Comparison of ENCODE assay signal across 18 mouse cellular contexts in genomic region chr6:50542535-50542934, GRCm38 (mm10). TPM values are rescaled to one million over a fixed set of nuclear protein-coding genes. Genes with fewer than 3 reads are reported as not detected.
DNase-seq lines count a peak whose midpoint lies in the region; ATAC-seq and TF ChIP-seq lines count a peak whose summit lies in the region.
"Had no signal": no experiment of that assay in that cellular context is flagged by ENCODE, and none has a peak within 500 bp of the region (broad histone marks: within the 10 kb centered on the region; RNA-seq: fewer than 3 reads in every experiment).

No protein-coding gene starts in this region.

- H3K4me1 ChIP-seq in heart, embryonic 11.5 days (ENCODE audit: control insufficient read depth, insufficient read depth, low read length): no peaks in the 10 kb centered on the region
- H3K4me1 ChIP-seq in megakaryocyte, embryonic 14.5 days: peaks cover 34% of the 10 kb centered on the region
- H3K4me1 ChIP-seq in kidney, adult 2 months (ENCODE audit: control insufficient read depth, insufficient read depth, low read length): no peaks in the 10 kb centered on the region
- H3K4me1 ChIP-seq: embryonic facial prominence, embryonic 12.5 days; hindbrain, embryonic 15.5 days had no signal

- ATAC-seq in heart, embryonic 11.5 days (replicated peaks; ENCODE audit: insufficient number of reproducible peaks, low FRiP score, low TSS enrichment): no peak
- peak; percentile 26 for ATAC-seq in granulocyte monocyte progenitor cell, adult 5-6 weeks (replicated peaks; ENCODE audit: poor library complexity, severe bottlenecking)
- ATAC-seq: forebrain, embryonic 15.5 days had no signal

- 88% methylated on average over 1 of the region's 1 CpGs for WGBS in heart, embryonic 11.5 days (ENCODE audit: insufficient replicate concordance)
- 97% methylated on average over 1 of the region's 1 CpGs for WGBS in kidney, adult 2 months

- no peak overlapping the region for H3K9ac ChIP-seq in heart, embryonic 11.5 days (ENCODE audit: low read depth, low read length)
- H3K9ac ChIP-seq: embryonic facial prominence, embryonic 12.5 days; forebrain, embryonic 15.5 days; heart, embryonic 13.5 days; hindbrain, embryonic 15.5 days had no signal

- H3K27ac ChIP-seq in heart, embryonic 11.5 days (ENCODE audit: low read depth, low read length): no peak overlapping the region
- no peak overlapping the region for H3K27ac ChIP-seq in kidney, adult 2 months (ENCODE audit: insufficient read depth, low read depth, low read length)
- H3K27ac ChIP-seq: embryonic facial prominence, embryonic 12.5 days; forebrain, embryonic 15.5 days; heart, embryonic 13.5 days; hindbrain, embryonic 15.5 days had no signal

- no peaks in the 10 kb centered on the region for H3K27me3 ChIP-seq in heart, embryonic 11.5 days (ENCODE audit: control insufficient read depth, insufficient read depth, low read length)
- peaks cover 8% of the 10 kb centered on the region for H3K27me3 ChIP-seq in megakaryocyte, embryonic 14.5 days (replicated peaks)
- no peaks in the 10 kb centered on the region for H3K27me3 ChIP-seq in kidney, adult 2 months (replicated peaks; ENCODE audit: control insufficient read depth, insufficient read depth, low read length)
- H3K27me3 ChIP-seq: embryonic facial prominence, embryonic 12.5 days; forebrain, embryonic 15.5 days; hindbrain, embryonic 15.5 days had no signal

- H3K9me3 ChIP-seq in heart, embryonic 11.5 days (replicated peaks; ENCODE audit: control insufficient read depth, low read length): no peaks in the 10 kb centered on the region
- H3K9me3 ChIP-seq in megakaryocyte, embryonic 14.5 days: peaks cover 7% of the 10 kb centered on the region
- H3K9me3 ChIP-seq: embryonic facial prominence, embryonic 12.5 days; forebrain, embryonic 15.5 days; G1E; heart, embryonic 13.5 days; hindbrain, embryonic 15.5 days had no signal

- TF ChIP-seq POLR2A in kidney, adult 2 months (IDR thresholded peaks at IDR 0.05; ENCODE audit: low read depth, low read length): no peak

- peak; percentile 83 for DNase-seq in heart, adult 11 months
- no peak for DNase-seq in kidney, adult 2 months
- no peak for DNase-seq in cerebellum, postnatal 10 days
- DNase-seq in embryo, embryonic 10 days (ENCODE audit: low spot score): no peak
- no peak for DNase-seq in kidney, postnatal 25 days
- DNase-seq: adrenal gland, postnatal 14 days; cerebellum, adult 18-20 months; cerebellum, adult 9-11 months; gastrocnemius, postnatal 10 days; heart, postnatal 36 days had no signal

- no peaks in the 10 kb centered on the region for H3K36me3 ChIP-seq in heart, embryonic 11.5 days (ENCODE audit: control insufficient read depth, insufficient read depth, low read length)
- peaks cover 3% of the 10 kb centered on the region for H3K36me3 ChIP-seq in megakaryocyte, embryonic 14.5 days (replicated peaks; ENCODE audit: low read length)
- H3K36me3 ChIP-seq in kidney, adult 2 months (ENCODE audit: control insufficient read depth, insufficient read depth, low read length): no peaks in the 10 kb centered on the region
- H3K36me3 ChIP-seq: embryonic facial prominence, embryonic 12.5 days; forebrain, embryonic 15.5 days; G1E; heart, embryonic 13.5 days; hindbrain, embryonic 15.5 days had no signal

- no peak overlapping the region for H3K4me3 ChIP-seq in heart, embryonic 11.5 days (ENCODE audit: low read depth, low read length)
- peak overlapping the region; percentile 78 for H3K4me3 ChIP-seq in megakaryocyte, embryonic 14.5 days (replicated peaks)
- no peak overlapping the region for H3K4me3 ChIP-seq in kidney, adult 2 months (ENCODE audit: insufficient read depth, low read depth, low read length)
- H3K4me3 ChIP-seq: embryonic facial prominence, embryonic 12.5 days; forebrain, embryonic 15.5 days; heart, embryonic 13.5 days; hindbrain, embryonic 15.5 days had no signal

- TF ChIP-seq CTCF in kidney, adult 2 months (conservative IDR thresholded peaks at IDR 0.05; ENCODE audit: insufficient read depth, insufficient read length, low read depth, low read length): no peak

- H3K4me2 ChIP-seq in heart, embryonic 11.5 days: no peak overlapping the region
- H3K4me2 ChIP-seq: embryonic facial prominence, embryonic 12.5 days; forebrain, embryonic 15.5 days; heart, embryonic 13.5 days; hindbrain, embryonic 15.5 days had no signal

RNA-seq across cellular contexts. Expression of gene Cycs, which starts 23.8 kb away (rescaled TPM):
- polyA plus RNA-seq in heart, embryonic 11.5 days (2014; fragmentation: Nextera tagmentation; extraction: Ambion mirVana): 168 and 176 TPM in 2 replicates
- total RNA-seq in granulocyte monocyte progenitor cell, adult 5-6 weeks (2014; fragmentation: Nextera tagmentation): 107 and 124 TPM in 2 replicates
- total RNA-seq in granulocyte monocyte progenitor cell, adult 5-6 weeks (2017): 136 and 163 TPM in 2 replicates
- 9.2 TPM in 1 of 2 replicates, not detected in the other for polyA plus RNA-seq in megakaryocyte, embryonic 14.5 days (2012; ENCODE audit: insufficient read depth, low replicate concordance)
- 6.6 and 12.7 TPM in 2 replicates for polyA plus RNA-seq in kidney, adult 2 months (2012; rRNA removed)

RNA-seq across cellular contexts. Expression of gene 4921507P07Rik, which starts 53.9 kb away (rescaled TPM):
- 0.30 and 0.50 TPM in 2 replicates for polyA plus RNA-seq in heart, embryonic 11.5 days (2014; fragmentation: Nextera tagmentation; extraction: Ambion mirVana)
- 1.6 and 4.6 TPM in 2 replicates for total RNA-seq in granulocyte monocyte progenitor cell, adult 5-6 weeks (2014; fragmentation: Nextera tagmentation)
- total RNA-seq in granulocyte monocyte progenitor cell, adult 5-6 weeks (2017): 1.1 and 2.1 TPM in 2 replicates
- polyA plus RNA-seq in megakaryocyte, embryonic 14.5 days (2012; ENCODE audit: insufficient read depth, low replicate concordance): not detected in 2 replicates
- polyA plus RNA-seq in kidney, adult 2 months (2012; rRNA removed): 0.26 and 0.33 TPM in 2 replicates
- polyA plus RNA-seq: G1E had no signal

Comparison
In these comparisons a context has a peak if more than half of its experiments do, and no peak if none do; other contexts are left out.
1. RNA of gene Cycs, which starts 23.8 kb away (polyA plus RNA-seq): 168 to 176 TPM in heart, embryonic 11.5 days; 6.6 to 12.7 TPM in kidney, adult 2 months and 9.2 TPM in megakaryocyte, embryonic 14.5 days; every median in the first group is over 10 times any median in the second.